Mouse (Mus musculus) left cerebral cortex, postnatal 25 days (tissue): ENCODE measurements at regions not wholly inside any gene's neighbourhood (a gene's known extent, or its start where the extent isn't known, plus 50 kb on each side); places are given as distances from the start of the nearest gene placed in this dataset.

ENCODE experiments used
- DNase-seq, 2 experiments: peaks; one replicate each; pipeline ENCODE4 v3.0.0; 2022; ENCODE audit warnings: low spot score in 2 of 2, mixed read lengths in 1 of 2
- intact Hi-C: fragments of 180-260 bp; cut with DNase I; formaldehyde crosslinking; loops from one replicate; pipeline ENCODE4 v1.15.1; 2025

- DNase-seq: no peak
- intact Hi-C loops: no loop called here
Measured at GRCm38 (mm10) chr9:85538557-85538956, 210.6 kb downstream of the Ibtk start.

- DNase-seq: no peak
- intact Hi-C loops: no loop called here
Measured at GRCm38 (mm10) chr9:85528421-85528820, 201.3 kb upstream of the Tent5a start.

- intact Hi-C loops: no loop called here
Measured at GRCm38 (mm10) chr9:85524733-85525132, 197.6 kb upstream of the Tent5a start.

GRCm38 (mm10) chr9:85521342-85521741 lies 194.2 kb upstream of the Tent5a start:
- DNase-seq: no peak
- intact Hi-C loops: no loop called here

More at GRCm38 (mm10) chr9:85524733-85525132, 197.6 kb upstream of the Tent5a start:
- no peak for DNase-seq

- intact Hi-C loops: no loop called here
- no peak for DNase-seq
Measured at GRCm38 (mm10) chr9:85520941-85521340, 193.8 kb upstream of the Tent5a start.

GRCm38 (mm10) chr9:85499006-85499405 lies 171.9 kb upstream of the Tent5a start:
- no peak for DNase-seq
- intact Hi-C loops: no loop called here

GRCm38 (mm10) chr9:85497348-85497747 lies 170.2 kb upstream of the Tent5a start:
- intact Hi-C loops: no loop called here
- DNase-seq: no peak

GRCm38 (mm10) chr9:85496506-85497239 lies 169.5 kb upstream of the Tent5a start:
- intact Hi-C loops: no loop called here
- DNase-seq: no peak

GRCm38 (mm10) chr9:85495056-85495455 lies 167.9 kb upstream of the Tent5a start:
- intact Hi-C loops: no loop called here
- no peak for DNase-seq

- intact Hi-C loops: no loop called here
- DNase-seq: no peak
Measured at GRCm38 (mm10) chr9:85493760-85494159, 166.6 kb upstream of the Tent5a start.

GRCm38 (mm10) chr9:85490367-85490766 lies 163.2 kb upstream of the Tent5a start:
- no peak for DNase-seq
- intact Hi-C loops: no loop called here

- DNase-seq: no peak
- intact Hi-C loops: no loop called here
Measured at GRCm38 (mm10) chr9:85487915-85488314, 160.8 kb upstream of the Tent5a start.

- DNase-seq: no peak
- intact Hi-C loops: no loop called here
Measured at GRCm38 (mm10) chr9:85487052-85487668, 160.0 kb upstream of the Tent5a start.

- intact Hi-C loops: no loop called here
- DNase-seq: no peak
Measured at GRCm38 (mm10) chr9:85485749-85486148, 158.6 kb upstream of the Tent5a start.

GRCm38 (mm10) chr9:85483248-85483647 lies 156.1 kb upstream of the Tent5a start:
- intact Hi-C loops: no loop called here

GRCm38 (mm10) chr9:85480566-85480965 lies 153.4 kb upstream of the Tent5a start:
- no peak for DNase-seq

More at GRCm38 (mm10) chr9:85483248-85483647, 156.1 kb upstream of the Tent5a start:
- no peak for DNase-seq

GRCm38 (mm10) chr9:85475214-85475613 lies 148.1 kb upstream of the Tent5a start:
- no peak for DNase-seq
- intact Hi-C loops: no loop called here

More at GRCm38 (mm10) chr9:85480566-85480965, 153.4 kb upstream of the Tent5a start:
- intact Hi-C loops: no loop called here

GRCm38 (mm10) chr9:85470264-85470821 lies 143.2 kb upstream of the Tent5a start:
- intact Hi-C loops: no loop called here
- DNase-seq: no peak

- intact Hi-C loops: no loop called here
- DNase-seq: no peak
Measured at GRCm38 (mm10) chr9:85469288-85469687, 142.1 kb upstream of the Tent5a start.

- no peak for DNase-seq
- intact Hi-C loops: no loop called here
Measured at GRCm38 (mm10) chr9:85466671-85467070, 139.5 kb upstream of the Tent5a start.
